Mouse (Mus musculus) gastrocnemius, adult 18-20 months (tissue): ENCODE results near the gene Bcor. TPM values are rescaled to one million over a fixed set of nuclear protein-coding genes. Genes with fewer than 3 reads are reported as not detected.

ENCODE experiments used
- DNase-seq: peaks from one replicate; pipeline ENCODE4 v3.0.0; 2021; ENCODE audit warnings: low spot score
- total RNA-seq, 2 experiments: library from RNA; stranded (reverse); gene quantifications; 2 replicates each; pipeline ENCODE4 v1.2.3; 2021

Gene Bcor
- total RNA-seq, 2 experiments from 2014 or later = 13.4 to 18.4 TPM

GRCm38 (mm10) chrX:12068978-12069724 is 91.0 kb downstream of the Bcor start:
- no peak for DNase-seq

GRCm38 (mm10) chrX:12067851-12068510 is 92.2 kb downstream of the Bcor start:
- no peak for DNase-seq

- DNase-seq = no peak
Observed at GRCm38 (mm10) chrX:12067031-12067430, 93.1 kb downstream of the Bcor start.

GRCm38 (mm10) chrX:12065782-12066181 is 94.4 kb downstream of the Bcor start:
- no peak for DNase-seq

GRCm38 (mm10) chrX:12062932-12063260 is 97.3 kb downstream of the Bcor start:
- DNase-seq = no peak

- DNase-seq = no peak
Observed at GRCm38 (mm10) chrX:12062121-12062931, 97.8 kb downstream of the Bcor start.

- no peak for DNase-seq
Observed at GRCm38 (mm10) chrX:12060848-12061247, 99.3 kb downstream of the Bcor start.

- DNase-seq = no peak
Observed at GRCm38 (mm10) chrX:12057210-12057609, 102.9 kb downstream of the Bcor start.

GRCm38 (mm10) chrX:12053315-12053914 is 106.7 kb downstream of the Bcor start:
- no peak for DNase-seq

GRCm38 (mm10) chrX:12052651-12053050 is 107.5 kb downstream of the Bcor start:
- DNase-seq = no peak

- no peak for DNase-seq
Observed at GRCm38 (mm10) chrX:12048721-12049120, 111.4 kb downstream of the Bcor start.

- DNase-seq = no peak
Observed at GRCm38 (mm10) chrX:12048166-12048565, 112.0 kb downstream of the Bcor start.

- DNase-seq = no peak
Observed at GRCm38 (mm10) chrX:12047223-12047911, 112.8 kb downstream of the Bcor start.

- no peak for DNase-seq
Observed at GRCm38 (mm10) chrX:12046676-12047075, 113.5 kb downstream of the Bcor start.

- no peak for DNase-seq
Observed at GRCm38 (mm10) chrX:12043352-12043751, 116.8 kb downstream of the Bcor start.

GRCm38 (mm10) chrX:12041453-12041852 is 118.7 kb downstream of the Bcor start:
- DNase-seq = no peak

- DNase-seq = no peak
Observed at GRCm38 (mm10) chrX:12014726-12015464, 145.3 kb downstream of the Bcor start.

GRCm38 (mm10) chrX:12010660-12011059 is 149.5 kb downstream of the Bcor start:
- no peak for DNase-seq

- DNase-seq = no peak
Observed at GRCm38 (mm10) chrX:12009046-12009445, 151.1 kb downstream of the Bcor start.

- DNase-seq = no peak
Observed at GRCm38 (mm10) chrX:12007832-12008540, 152.2 kb downstream of the Bcor start.
